Mouse (Mus musculus): ENCODE results near the gene Chrnb2. TPM values are rescaled to one million over a fixed set of nuclear protein-coding genes. Genes with fewer than 3 reads are reported as not detected.
A peak's percentile ranks its signal among the peaks of the same experiment; 100 is the strongest.
"Not testable (repeated sequence)": the region's sequence is repeated elsewhere in the genome, so short reads cannot be mapped to it uniquely, and the experiment has no call there.

Gene Chrnb2
- polyA plus RNA-seq, 1 experiment from 2014 or later: 0.81 TPM

DNA sequence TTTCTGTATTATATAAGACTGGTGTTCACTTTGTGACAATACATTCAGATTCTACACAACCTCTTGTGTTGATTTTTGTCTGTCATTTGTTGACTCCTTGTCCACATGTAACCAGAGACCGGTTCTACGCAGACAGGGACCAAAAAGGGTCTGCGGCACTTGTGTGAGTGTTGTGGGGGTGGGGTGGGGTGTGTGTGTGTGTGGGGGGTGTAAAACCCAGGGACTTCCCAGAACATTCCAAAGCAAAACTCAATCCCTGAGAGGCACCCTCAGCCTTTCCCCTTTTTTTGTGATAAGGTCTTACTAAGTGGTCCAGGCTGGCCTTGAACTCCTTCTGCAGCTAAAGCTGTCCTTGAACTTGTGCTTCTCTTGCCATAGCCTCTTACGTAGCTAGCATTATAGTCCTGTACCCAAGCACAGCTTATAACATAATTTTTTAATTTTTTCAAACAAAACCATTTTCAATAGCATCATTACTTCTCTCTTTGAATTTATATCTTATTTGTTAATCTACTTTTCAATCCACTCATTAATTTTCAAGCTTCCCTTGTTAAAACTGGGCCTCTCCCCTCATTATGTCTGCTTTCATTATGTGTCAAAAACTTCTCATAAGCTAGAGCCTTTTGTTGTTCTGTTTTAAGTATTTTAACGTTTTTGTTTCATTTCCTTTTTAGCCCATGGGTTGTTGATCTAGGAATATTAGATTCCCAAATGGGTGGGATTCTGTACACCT, 36.5 kb upstream of the Chrnb2 start:
- WGBS: 60% methylated on average over 5 of the region's 5 CpGs
- peaks cover 4% of the 10 kb centered on the region for H3K4me1 ChIP-seq (replicated peaks)

DNA sequence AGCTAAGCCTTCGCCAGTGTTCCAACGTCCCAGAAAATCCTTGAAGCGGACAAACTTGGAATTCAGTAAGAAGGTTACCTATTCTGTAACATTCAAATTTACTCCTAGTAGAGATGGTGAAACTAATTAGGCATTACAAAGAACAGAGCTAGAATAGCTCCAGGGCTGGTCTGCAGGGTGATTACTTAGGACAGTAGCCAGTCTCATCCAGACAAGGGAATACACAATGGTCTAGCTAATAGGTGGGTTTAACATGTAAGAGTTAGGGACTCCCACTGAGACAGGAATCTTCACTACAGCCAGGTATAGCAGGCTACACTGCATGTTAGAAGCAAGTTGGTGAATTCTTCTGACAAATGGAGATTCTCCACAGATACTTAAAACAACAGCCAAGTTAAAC, 35.6 kb upstream of the Chrnb2 start:
- H3K4me2 ChIP-seq; H3K36me3 ChIP-seq; H3K9me3 ChIP-seq; H3K4me1 ChIP-seq (replicated peaks); H3K27ac ChIP-seq; H3K9ac ChIP-seq (replicated peaks); ATAC-seq (ENCODE audit: insufficient number of reproducible peaks, insufficient read depth, low FRiP score, low TSS enrichment, low read depth); H3K27me3 ChIP-seq; H3K4me3 ChIP-seq (replicated peaks): not testable (repeated sequence)
- WGBS: 35% methylated on average over 3 of the region's 3 CpGs

More for the DNA sequence above, 36.5 kb upstream of the Chrnb2 start:
- Histone ChIP-seq H3K27ac (no peak overlapping the region), H3K4me3 (replicated peaks) (no peak overlapping the region), H3K36me3 (no peaks in the 10 kb centered on the region), H3K9ac (replicated peaks) (no peak overlapping the region), H3K4me2 (no peak overlapping the region), H3K27me3 (peaks cover 4% of the 10 kb centered on the region; the same call in 1 of the 2 replicates), H3K9me3 (no peaks in the 10 kb centered on the region)
- ATAC-seq (ENCODE audit: insufficient number of reproducible peaks, insufficient read depth, low FRiP score, low TSS enrichment, low read depth): no peak

DNA sequence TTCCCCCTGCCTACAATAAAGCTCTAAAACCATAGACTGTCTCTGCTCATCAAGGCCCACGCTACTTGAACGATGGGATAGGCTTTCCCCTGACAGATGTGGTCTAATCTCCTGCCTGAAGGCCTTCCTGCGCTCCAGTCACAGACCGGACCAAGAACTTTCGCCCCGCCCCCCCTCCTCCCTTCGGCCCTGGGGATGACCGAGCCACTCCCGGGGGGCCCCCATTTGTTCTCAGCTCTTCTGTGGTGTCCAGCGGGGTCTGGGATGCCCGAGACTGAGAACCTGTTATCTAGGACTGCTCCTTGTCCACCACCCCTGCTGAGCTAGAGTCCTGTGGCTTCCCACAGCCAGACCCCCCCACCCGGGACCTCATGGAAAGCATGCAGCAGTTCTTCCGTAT, 35.0 kb upstream of the Chrnb2 start:
- peak overlapping the region; percentile 49 for H3K4me2 ChIP-seq
- peaks cover 4% of the 10 kb centered on the region for H3K4me1 ChIP-seq (replicated peaks)
- H3K9me3 ChIP-seq: no peaks in the 10 kb centered on the region
- 3% methylated on average over 12 of the region's 13 CpGs for WGBS
- no peak for ATAC-seq (ENCODE audit: insufficient number of reproducible peaks, insufficient read depth, low FRiP score, low TSS enrichment, low read depth)
- no peak overlapping the region; the same call in 1 of the 2 replicates for H3K4me3 ChIP-seq (replicated peaks)
- peaks cover 4% of the 10 kb centered on the region; the same call in 1 of the 2 replicates for H3K27me3 ChIP-seq
- no peaks in the 10 kb centered on the region for H3K36me3 ChIP-seq
- H3K27ac ChIP-seq: no peak overlapping the region
- H3K9ac ChIP-seq (replicated peaks): no peak overlapping the region

DNA sequence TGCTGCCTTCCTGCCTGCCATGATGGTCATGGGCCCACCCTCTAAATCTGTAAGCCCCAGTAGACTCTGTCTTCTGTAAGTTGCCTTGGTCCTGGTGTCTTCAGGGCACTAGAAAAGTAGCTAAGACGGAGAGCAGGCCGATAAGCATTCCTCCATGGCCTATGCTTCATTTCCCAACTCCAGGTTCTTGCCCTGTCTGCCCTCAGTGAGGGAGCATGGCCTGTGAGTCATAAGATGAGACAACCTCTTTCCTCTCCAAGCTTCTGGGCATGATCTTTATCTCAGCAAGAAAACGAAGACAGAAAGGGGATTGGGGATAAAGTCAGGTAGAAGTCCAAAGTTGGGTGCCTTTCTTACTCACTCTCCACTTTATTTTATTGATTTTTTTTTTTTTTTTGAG, 34.1 kb upstream of the Chrnb2 start:
- peaks cover 4% of the 10 kb centered on the region for H3K4me1 ChIP-seq (replicated peaks)
- no peak overlapping the region for H3K4me3 ChIP-seq (replicated peaks)
- H3K4me2 ChIP-seq: no peak overlapping the region
- no peaks in the 10 kb centered on the region for H3K36me3 ChIP-seq
- no peak overlapping the region for H3K9ac ChIP-seq (replicated peaks)
- WGBS: 84% methylated on average over 3 of the region's 3 CpGs
- no peak for ATAC-seq (ENCODE audit: insufficient number of reproducible peaks, insufficient read depth, low FRiP score, low TSS enrichment, low read depth)
- H3K27ac ChIP-seq: no peak overlapping the region
- H3K9me3 ChIP-seq: no peaks in the 10 kb centered on the region
- peaks cover 4% of the 10 kb centered on the region; the same call in 1 of the 2 replicates for H3K27me3 ChIP-seq

DNA sequence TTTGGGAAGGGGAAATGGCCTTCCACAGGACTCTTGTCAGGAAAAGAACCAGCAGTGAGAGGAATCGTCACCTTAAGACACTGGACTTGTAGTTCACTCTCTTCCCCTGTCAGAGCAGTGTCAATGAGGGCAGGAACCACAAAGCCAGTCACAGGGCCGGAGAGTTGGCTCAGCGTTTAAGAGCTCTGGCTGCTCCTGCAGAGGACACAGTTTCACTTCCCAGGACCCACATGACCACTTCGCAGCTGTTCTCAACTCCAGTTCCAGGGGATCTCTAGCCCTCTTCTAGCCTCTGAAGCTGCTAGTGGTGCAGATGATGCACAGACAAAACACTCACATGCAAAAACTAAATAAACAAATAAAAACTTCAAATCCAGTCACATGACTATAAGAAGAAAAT, 31.9 kb upstream of the Chrnb2 start:
- Histone ChIP-seq H3K27me3 (peaks cover 4% of the 10 kb centered on the region; the same call in 1 of the 2 replicates), H3K4me1 (replicated peaks) (peaks cover 4% of the 10 kb centered on the region), H3K36me3 (no peaks in the 10 kb centered on the region), H3K4me2 (no peak overlapping the region), H3K4me3 (replicated peaks) (no peak overlapping the region), H3K9me3 (no peaks in the 10 kb centered on the region), H3K9ac (replicated peaks) (no peak overlapping the region), H3K27ac (no peak overlapping the region)
- ATAC-seq (ENCODE audit: insufficient number of reproducible peaks, insufficient read depth, low FRiP score, low TSS enrichment, low read depth): no peak
- WGBS: 43% methylated on average over 4 of the region's 4 CpGs

DNA sequence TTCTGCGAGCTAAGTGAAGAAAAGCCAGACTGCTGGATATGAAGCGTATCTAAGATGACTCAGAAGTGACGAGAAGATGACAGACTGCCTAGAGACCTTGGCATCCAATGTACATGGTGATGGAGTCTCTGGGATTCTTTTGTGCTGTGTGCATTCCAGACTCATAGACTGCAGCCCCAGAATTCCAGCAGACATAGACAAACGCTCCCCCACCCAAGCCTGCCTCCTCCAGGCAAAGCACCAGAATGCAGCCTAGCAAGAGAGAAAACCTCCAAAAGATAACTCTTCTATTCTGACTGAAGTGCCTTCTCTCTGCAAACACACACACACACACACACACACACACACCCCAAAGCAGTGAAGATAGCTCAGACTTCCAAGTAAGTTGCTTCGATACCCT, 31.3 kb upstream of the Chrnb2 start:
- no peaks in the 10 kb centered on the region for H3K9me3 ChIP-seq
- H3K4me2 ChIP-seq: no peak overlapping the region

DNA sequence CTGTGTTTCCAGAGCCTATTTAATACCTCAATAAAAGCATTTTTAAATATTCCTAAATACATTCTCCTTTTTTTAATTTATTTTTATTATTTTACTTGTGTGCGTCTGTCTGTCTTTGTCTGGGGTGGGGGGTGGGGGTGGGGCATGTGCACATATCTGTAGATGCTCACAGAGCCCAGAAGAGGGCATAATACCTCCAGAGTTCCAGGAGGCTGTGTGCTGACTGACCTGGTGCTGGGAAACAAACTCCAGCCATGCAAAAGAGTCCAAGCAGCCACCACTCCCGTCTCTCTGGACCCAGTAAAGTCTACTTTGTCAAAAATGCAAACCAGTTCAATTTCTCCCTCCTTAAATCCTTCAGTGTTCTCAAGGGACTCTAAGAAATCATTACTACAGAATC, 30.2 kb upstream of the Chrnb2 start:
- ATAC-seq (ENCODE audit: insufficient number of reproducible peaks, insufficient read depth, low FRiP score, low TSS enrichment, low read depth): no peak
- Histone ChIP-seq H3K27ac (no peak overlapping the region), H3K36me3 (no peaks in the 10 kb centered on the region), H3K4me1 (replicated peaks) (peaks cover 3% of the 10 kb centered on the region), H3K4me3 (replicated peaks) (no peak overlapping the region), H3K4me2 (no peak overlapping the region), H3K27me3 (peaks cover 3% of the 10 kb centered on the region; the same call in 1 of the 2 replicates), H3K9ac (replicated peaks) (no peak overlapping the region), H3K9me3 (no peaks in the 10 kb centered on the region)
- WGBS: 57% methylated on average over 2 of the region's 2 CpGs

More for the DNA sequence above, 31.3 kb upstream of the Chrnb2 start:
- 80% methylated on average over 5 of the region's 5 CpGs for WGBS
- no peak for ATAC-seq (ENCODE audit: insufficient number of reproducible peaks, insufficient read depth, low FRiP score, low TSS enrichment, low read depth)
- H3K27me3 ChIP-seq: peaks cover 4% of the 10 kb centered on the region; the same call in 1 of the 2 replicates
- H3K4me3 ChIP-seq (replicated peaks): no peak overlapping the region
- H3K4me1 ChIP-seq (replicated peaks): peaks cover 4% of the 10 kb centered on the region
- H3K36me3 ChIP-seq: no peaks in the 10 kb centered on the region
- H3K27ac ChIP-seq: no peak overlapping the region
- H3K9ac ChIP-seq (replicated peaks): no peak overlapping the region

DNA sequence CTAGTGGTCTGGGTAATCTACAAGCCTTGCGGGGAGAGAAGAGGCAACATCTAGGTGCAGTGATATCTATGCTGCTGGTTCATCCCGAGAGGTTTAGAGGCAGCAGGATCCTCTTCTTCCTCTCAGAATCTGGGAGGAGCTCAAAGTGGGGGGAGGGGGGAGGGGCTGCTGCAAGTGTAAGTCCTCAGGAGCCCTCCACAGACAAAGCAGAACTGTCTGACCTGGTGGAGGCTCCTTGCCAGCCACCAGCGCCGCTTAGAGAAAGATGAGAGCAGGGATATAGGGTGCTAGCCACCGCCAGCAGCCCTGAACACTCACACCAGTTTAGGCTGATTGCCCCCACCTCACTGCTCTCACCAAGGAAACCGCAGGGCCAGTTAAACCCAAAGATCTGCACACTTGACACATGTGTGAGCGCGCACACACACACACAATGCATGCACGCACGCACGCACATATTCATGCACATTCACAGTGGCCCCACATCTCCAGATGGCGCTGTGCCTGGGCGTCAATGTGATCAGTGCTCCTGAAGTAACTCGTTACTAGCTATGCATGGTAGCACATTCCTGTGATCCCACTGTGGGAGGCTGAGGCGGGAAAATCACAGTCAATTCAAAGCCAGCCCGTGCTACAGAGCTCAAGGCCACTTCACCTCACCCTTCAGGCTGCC, 24.4 kb upstream of the Chrnb2 start:
- ATAC-seq (ENCODE audit: insufficient number of reproducible peaks, insufficient read depth, low FRiP score, low TSS enrichment, low read depth): no peak
- Histone ChIP-seq H3K27ac (no peak overlapping the region), H3K9me3 (no peaks in the 10 kb centered on the region), H3K27me3 (no peaks in the 10 kb centered on the region), H3K9ac (replicated peaks) (no peak overlapping the region), H3K36me3 (no peaks in the 10 kb centered on the region), H3K4me1 (replicated peaks) (peaks cover 20% of the 10 kb centered on the region), H3K4me3 (replicated peaks) (no peak overlapping the region), H3K4me2 (no peak overlapping the region)
- 77% methylated on average over 16 of the region's 16 CpGs for WGBS

DNA sequence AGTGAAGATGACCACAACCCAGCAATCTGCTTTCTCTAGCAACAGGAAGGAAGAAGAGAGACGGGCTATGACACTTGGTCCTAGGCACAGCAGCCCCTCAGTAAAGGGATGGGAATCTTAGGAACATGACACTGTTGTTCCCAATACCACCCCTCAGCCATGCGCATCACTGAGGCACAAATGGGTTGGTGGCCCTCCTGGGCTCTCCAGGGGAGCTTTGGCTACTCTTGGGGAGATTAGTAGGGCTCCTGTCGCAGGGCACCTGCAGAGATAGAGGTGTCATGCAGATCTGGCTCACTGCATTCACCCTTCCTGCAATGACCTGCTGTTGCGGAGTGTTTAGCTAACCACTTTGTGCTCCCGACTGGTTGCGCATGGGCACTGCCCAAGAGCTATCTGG, 21.8 kb upstream of the Chrnb2 start:
- Histone ChIP-seq H3K4me2 (no peak overlapping the region), H3K9ac (replicated peaks) (no peak overlapping the region), H3K4me3 (replicated peaks) (no peak overlapping the region), H3K9me3 (no peaks in the 10 kb centered on the region), H3K36me3 (peaks cover 25% of the 10 kb centered on the region), H3K4me1 (replicated peaks) (peaks cover 20% of the 10 kb centered on the region), H3K27me3 (no peaks in the 10 kb centered on the region), H3K27ac (no peak overlapping the region)
- ATAC-seq (ENCODE audit: insufficient number of reproducible peaks, insufficient read depth, low FRiP score, low TSS enrichment, low read depth): no peak
- WGBS: 70% methylated on average over 6 of the region's 6 CpGs

DNA sequence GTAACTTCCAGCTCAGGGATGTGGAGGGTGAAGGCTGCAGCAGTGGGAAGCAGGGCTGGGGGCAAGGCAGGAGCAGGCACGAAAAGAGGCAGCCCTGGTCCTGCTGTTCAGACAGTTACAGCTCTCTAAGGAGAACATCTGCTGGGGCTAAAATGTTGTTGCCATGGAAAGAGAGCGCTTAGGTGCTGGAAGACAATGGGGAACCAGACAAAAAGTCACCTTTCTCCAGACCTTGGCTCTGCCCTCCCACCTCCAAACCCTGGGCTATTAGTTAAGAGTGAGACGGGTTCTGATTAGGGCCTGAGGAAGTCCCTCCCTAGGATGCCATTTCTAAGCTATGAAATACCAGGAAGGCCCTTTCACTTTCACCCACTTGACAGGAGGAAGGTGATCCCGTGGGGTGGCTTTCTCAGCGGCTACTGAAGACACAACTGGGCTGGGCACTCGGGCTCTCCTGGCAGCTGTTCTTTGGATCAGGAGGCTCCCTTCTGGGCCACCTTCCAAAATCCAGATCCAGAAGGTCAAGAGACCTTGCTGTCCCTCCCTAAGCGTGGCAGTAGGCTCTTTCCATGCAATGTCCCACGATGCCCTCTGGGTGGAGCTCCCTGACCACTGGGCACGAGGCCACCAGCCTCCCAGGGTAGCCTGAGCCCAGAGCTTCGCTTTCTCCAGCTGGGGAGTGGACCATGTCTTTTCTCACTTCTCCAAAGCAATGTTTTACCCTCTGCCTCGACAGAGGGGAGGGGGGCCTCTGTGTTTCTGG, 20.7 kb upstream of the Chrnb2 start:
- WGBS: 18% methylated on average over 11 of the region's 11 CpGs
- peak overlapping the region; percentile 70 for H3K27ac ChIP-seq
- 0 out of 2 replicates have a peak, but pooled peaks have one; percentile 11 for ATAC-seq (ENCODE audit: insufficient number of reproducible peaks, insufficient read depth, low FRiP score, low TSS enrichment, low read depth)
- H3K4me3 ChIP-seq (replicated peaks): no peak overlapping the region
- peaks cover 36% of the 10 kb centered on the region for H3K36me3 ChIP-seq
- H3K9ac ChIP-seq (replicated peaks): no peak overlapping the region
- H3K4me1 ChIP-seq (replicated peaks): peaks cover 20% of the 10 kb centered on the region
- H3K27me3 ChIP-seq: no peaks in the 10 kb centered on the region
- no peaks in the 10 kb centered on the region for H3K9me3 ChIP-seq
- H3K4me2 ChIP-seq: no peak overlapping the region

DNA sequence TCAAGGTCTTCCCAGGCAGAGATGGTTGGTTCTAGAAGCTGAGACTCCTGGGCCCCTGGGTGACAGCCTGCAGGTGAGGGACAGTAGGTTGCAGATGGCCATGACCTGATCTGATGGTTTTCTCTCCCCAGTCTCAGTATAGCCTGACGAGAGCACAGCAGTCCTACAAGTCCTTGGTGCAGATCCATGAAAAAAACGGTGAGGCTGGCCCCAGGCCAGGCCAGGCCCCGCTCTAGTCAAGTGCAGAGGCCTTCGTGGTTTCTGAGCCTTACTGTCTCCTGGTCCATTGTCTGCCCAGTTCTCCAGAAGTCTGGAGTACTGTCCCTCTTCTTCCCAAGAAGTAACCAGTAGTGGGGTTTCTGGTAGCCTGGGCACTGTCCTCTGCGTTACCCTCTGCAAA, 17.2 kb upstream of the Chrnb2 start:
- H3K9ac ChIP-seq (replicated peaks): no peak overlapping the region
- ATAC-seq (ENCODE audit: insufficient number of reproducible peaks, insufficient read depth, low FRiP score, low TSS enrichment, low read depth): no peak

More for the DNA sequence above, 17.2 kb upstream of the Chrnb2 start:
- H3K9me3 ChIP-seq: no peaks in the 10 kb centered on the region
- H3K4me3 ChIP-seq (replicated peaks): no peak overlapping the region
- WGBS: 88% methylated on average over 5 of the region's 5 CpGs
- no peaks in the 10 kb centered on the region for H3K27me3 ChIP-seq
- peaks cover 71% of the 10 kb centered on the region for H3K36me3 ChIP-seq
- no peak overlapping the region for H3K27ac ChIP-seq
- no peak overlapping the region for H3K4me2 ChIP-seq
- peaks cover 20% of the 10 kb centered on the region for H3K4me1 ChIP-seq (replicated peaks)

Measured in limb, embryonic 12.5 days (tissue).